Mouse (Mus musculus) heart, adult 2 months (tissue): ENCODE measurements around the gene Ggps1. TPM values are rescaled to one million over a fixed set of nuclear protein-coding genes. Genes with fewer than 3 reads are reported as not detected.
"Not testable (repeated sequence)": the region's sequence is repeated elsewhere in the genome, so short reads cannot be mapped to it uniquely, and the experiment has no call there.

Experiments
- DNase-seq, 2 experiments: peaks; one replicate each; pipeline ENCODE4 v3.0.0; 2021
- H3K27ac ChIP-seq: fragments of 200-600 bp; 2 replicates; pipeline ENCODE4 v1.8.1; 2022
- H3K27me3 ChIP-seq: fragments of 200-500 bp; 2 replicates; pipeline ENCODE4 v1.6.1; 2012; ENCODE audit warnings: mild to moderate bottlenecking, low read length, inconsistent platforms, mixed read lengths; ENCODE audit not compliant: control insufficient read depth, insufficient read depth
- H3K36me3 ChIP-seq: fragments of 200-500 bp; 2 replicates; pipeline ENCODE4 v1.6.1; 2012; ENCODE audit warnings: low read length, inconsistent platforms; ENCODE audit not compliant: control insufficient read depth, insufficient read depth
- H3K4me1 ChIP-seq: fragments of 200-500 bp; 2 replicates; pipeline ENCODE4 v1.6.1; 2011; ENCODE audit warnings: low read length; ENCODE audit not compliant: control insufficient read depth, insufficient read depth
- H3K4me3 ChIP-seq: fragments of 200-600 bp; 2 replicates; pipeline ENCODE4 v1.8.1; 2022
- H3K79me2 ChIP-seq: fragments of 200-500 bp; replicated peaks from 2 replicates; pipeline ENCODE4 v1.6.1; 2012; ENCODE audit warnings: mild to moderate bottlenecking, inconsistent platforms, low read length, moderate library complexity, mixed read lengths; ENCODE audit not compliant: control insufficient read depth, insufficient read depth
- H3K9ac ChIP-seq: fragments of 200-500 bp; 2 replicates; pipeline ENCODE4 v1.6.1; 2012; ENCODE audit warnings: low read depth, mild to moderate bottlenecking, control low read depth, inconsistent platforms, low read length, mixed read lengths
- CTCF ChIP-seq: fragments of 200-600 bp; IDR thresholded peaks from 2 replicates; pipeline ENCODE4 v1.8.1; 2022; ENCODE audit warnings: antibody characterized with exemption, mild to moderate bottlenecking, moderate library complexity
- EP300 ChIP-seq: fragments of 200-500 bp; IDR thresholded peaks from 2 replicates; pipeline ENCODE4 v1.6.1; 2011; ENCODE audit warnings: low read depth, low read length, control low read depth; ENCODE audit not compliant: insufficient read depth
- POLR2A ChIP-seq: fragments of 200-500 bp; IDR thresholded peaks from 2 replicates; pipeline ENCODE4 v1.6.1; 2011; ENCODE audit warnings: mild to moderate bottlenecking, low read depth, low read length, control low read depth; ENCODE audit not compliant: insufficient read depth
- WGBS: fragments of 180-500 bp; shearing (Covaris S2); methylation state at CpG from one replicate; pipeline ENCODE4 v1.1.7; 2018; 5-methylcytosine and 5-hydroxymethylcytosine counted together
- intact Hi-C: fragments of 180-260 bp; cut with DNase I; formaldehyde crosslinking; loops from one replicate; pipeline ENCODE4 v1.15.1; 2025
- polyA plus RNA-seq: library from polyadenylated mRNA; depleted of rRNA; stranded (reverse); fragments of >200 nt; gene quantifications from 2 replicates; pipeline ENCODE4 v1.2.3, GENCODE M21; 2012
- total RNA-seq, 2 experiments: library from RNA; stranded (reverse); gene quantifications; 2 replicates each; pipeline ENCODE4 v1.2.3; 2021

The Ggps1 gene
- total and polyA plus RNA-seq, 3 experiments = 8.2 to 24.2 (median 19.2) TPM

- H3K79me2 ChIP-seq = peaks cover 1% of the 10 kb centered on the region; the same call in 1 of the 2 replicates
- H3K4me1 ChIP-seq = no peaks in the 10 kb centered on the region; the same call in none of the 2 replicates
- H3K9ac ChIP-seq = no peak overlapping the region
- H3K36me3 ChIP-seq = peaks cover 11% of the 10 kb centered on the region
- no peak overlapping the region; the same call in 1 of the 2 replicates for H3K27ac ChIP-seq
- intact Hi-C loops = no loop called here
- peak in 1 of 2 experiments; percentile 11 for DNase-seq
- no peaks in the 10 kb centered on the region for H3K27me3 ChIP-seq
- 78% methylated on average over 11 of the region's 11 CpGs for WGBS
- TF ChIP-seq CTCF (no peak), EP300 (no peak), POLR2A (no peak)
- no peak overlapping the region for H3K4me3 ChIP-seq
Measured at GRCm38 (mm10) chr13:14035875-14036630, 27.2 kb downstream of the Ggps1 start.

- H3K36me3 ChIP-seq = peaks cover 11% of the 10 kb centered on the region
- H3K79me2 ChIP-seq, intact Hi-C loops, H3K9ac ChIP-seq, H3K4me1 ChIP-seq, H3K4me3 ChIP-seq, H3K27ac ChIP-seq, DNase-seq, H3K27me3 ChIP-seq: not testable (repeated sequence)
- WGBS = 94% methylated on average over 3 of the region's 3 CpGs
- peak; percentile 46 for TF ChIP-seq CTCF
Measured at GRCm38 (mm10) chr13:14035352-14035751, 27.9 kb downstream of the Ggps1 start.

DNA sequence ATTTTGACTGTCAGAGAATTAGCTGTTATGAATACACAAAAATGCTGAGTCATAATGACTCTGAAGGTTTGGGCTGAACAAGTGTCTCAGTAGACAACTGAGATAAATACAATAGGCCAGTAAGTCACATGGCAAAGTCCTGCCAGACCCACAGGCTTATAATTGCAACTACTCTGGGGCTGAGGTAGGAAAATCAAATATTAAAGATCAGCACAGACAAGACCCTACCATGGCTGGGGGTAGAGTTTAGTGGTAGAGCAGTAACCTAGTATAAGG is 29.3 kb downstream of the Ggps1 start:
- TF ChIP-seq POLR2A = no peak
- TF ChIP-seq CTCF = no peak
- TF ChIP-seq EP300 = no peak
- H3K27ac ChIP-seq = peak overlapping the region; percentile 52; the same call in 1 of the 2 replicates
- no peaks in the 10 kb centered on the region for H3K27me3 ChIP-seq
- intact Hi-C loops = no loop called here
- no peak for DNase-seq
- H3K79me2 ChIP-seq = peaks cover 1% of the 10 kb centered on the region; the same call in 1 of the 2 replicates
- no peaks in the 10 kb centered on the region; the same call in none of the 2 replicates for H3K4me1 ChIP-seq
- H3K4me3 ChIP-seq = no peak overlapping the region
- H3K9ac ChIP-seq = no peak overlapping the region
- peaks cover 11% of the 10 kb centered on the region for H3K36me3 ChIP-seq

- peak overlapping the region; percentile 52; the same call in 1 of the 2 replicates for H3K27ac ChIP-seq
- peaks cover 11% of the 10 kb centered on the region for H3K36me3 ChIP-seq
- intact Hi-C loops = no loop called here
- no peak overlapping the region for H3K4me3 ChIP-seq
- H3K9ac ChIP-seq = no peak overlapping the region
- no peaks in the 10 kb centered on the region for H3K27me3 ChIP-seq
- peaks cover 1% of the 10 kb centered on the region; the same call in 1 of the 2 replicates for H3K79me2 ChIP-seq
- WGBS = 74% methylated on average over 5 of the region's 5 CpGs
- no peaks in the 10 kb centered on the region; the same call in 1 of the 2 replicates for H3K4me1 ChIP-seq
- TF ChIP-seq POLR2A (no peak), CTCF (no peak)
- no peak for DNase-seq
Measured at GRCm38 (mm10) chr13:14033309-14034072, 29.8 kb downstream of the Ggps1 start.

- DNase-seq = no peak
- intact Hi-C loops = no loop called here
- Histone ChIP-seq H3K4me1 (no peaks in the 10 kb centered on the region), H3K27me3 (no peaks in the 10 kb centered on the region), H3K4me3 (no peak overlapping the region), H3K27ac (no peak overlapping the region), H3K36me3 (no peaks in the 10 kb centered on the region), H3K79me2 (no peaks in the 10 kb centered on the region), H3K9ac (no peak overlapping the region)
- WGBS = 97% methylated on average over 6 of the region's 6 CpGs
- TF ChIP-seq CTCF = no peak
- no peak for TF ChIP-seq EP300
Measured at GRCm38 (mm10) chr13:14026154-14026820, 37.0 kb downstream of the Ggps1 start.

GRCm38 (mm10) chr13:14025554-14025953 is 37.7 kb downstream of the Ggps1 start:
- no peak for DNase-seq
- H3K4me3 ChIP-seq = no peak overlapping the region
- intact Hi-C loops = no loop called here
- no peak overlapping the region for H3K27ac ChIP-seq
- no peaks in the 10 kb centered on the region for H3K4me1 ChIP-seq
- no peak overlapping the region for H3K9ac ChIP-seq
- H3K36me3 ChIP-seq = no peaks in the 10 kb centered on the region
- H3K27me3 ChIP-seq = no peaks in the 10 kb centered on the region
- WGBS = 92% methylated on average over 6 of the region's 6 CpGs
- TF ChIP-seq CTCF (no peak), EP300 (no peak), POLR2A (no peak)
- no peaks in the 10 kb centered on the region for H3K79me2 ChIP-seq

GRCm38 (mm10) chr13:14021417-14021816 is 41.9 kb downstream of the Ggps1 start:
- H3K9ac ChIP-seq, H3K27ac ChIP-seq, H3K4me1 ChIP-seq, H3K27me3 ChIP-seq, H3K4me3 ChIP-seq, intact Hi-C loops, DNase-seq, H3K36me3 ChIP-seq, H3K79me2 ChIP-seq: not testable (repeated sequence)
- 26% methylated on average over 12 of the region's 12 CpGs for WGBS
